Mouse (Mus musculus) cerebellum, adult 11 months (tissue): Measurements from ENCODE around the gene Me1.

Experiments used
- DNase-seq: peaks from one replicate; pipeline ENCODE4 v3.0.0; 2022

Gene Me1

DNA sequence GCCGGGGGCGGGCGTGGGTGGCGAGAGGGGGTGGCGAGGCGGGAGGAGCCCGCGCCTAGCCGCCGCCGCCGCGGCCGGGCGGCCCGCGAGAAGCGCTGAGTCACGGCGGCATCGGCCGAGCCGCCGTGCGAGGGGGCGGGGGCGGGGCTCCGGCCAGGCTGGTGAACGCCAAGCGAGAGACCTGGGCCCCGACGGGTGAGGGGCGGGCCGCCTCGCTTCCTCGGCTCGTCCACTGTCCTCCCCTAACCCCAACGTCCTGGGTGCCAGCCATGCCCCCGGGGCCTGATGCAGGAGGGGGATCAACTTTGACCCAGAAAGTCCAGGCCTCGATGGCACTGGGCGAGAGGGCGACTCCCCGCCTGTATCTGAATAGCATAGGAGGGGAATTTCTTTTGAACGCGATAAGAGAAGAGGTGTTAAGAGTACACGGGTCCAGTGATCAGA lies at the start of gene Me1:
Gene Me1 (minus strand): TSS at position 136 of the 444 bp plus-strand sequence.
- peak; percentile 20 for DNase-seq

GRCm38 (mm10) chr9:86744041-86744440 lies 48.3 kb upstream of the Me1 start:
- DNase-seq: no peak

DNA sequence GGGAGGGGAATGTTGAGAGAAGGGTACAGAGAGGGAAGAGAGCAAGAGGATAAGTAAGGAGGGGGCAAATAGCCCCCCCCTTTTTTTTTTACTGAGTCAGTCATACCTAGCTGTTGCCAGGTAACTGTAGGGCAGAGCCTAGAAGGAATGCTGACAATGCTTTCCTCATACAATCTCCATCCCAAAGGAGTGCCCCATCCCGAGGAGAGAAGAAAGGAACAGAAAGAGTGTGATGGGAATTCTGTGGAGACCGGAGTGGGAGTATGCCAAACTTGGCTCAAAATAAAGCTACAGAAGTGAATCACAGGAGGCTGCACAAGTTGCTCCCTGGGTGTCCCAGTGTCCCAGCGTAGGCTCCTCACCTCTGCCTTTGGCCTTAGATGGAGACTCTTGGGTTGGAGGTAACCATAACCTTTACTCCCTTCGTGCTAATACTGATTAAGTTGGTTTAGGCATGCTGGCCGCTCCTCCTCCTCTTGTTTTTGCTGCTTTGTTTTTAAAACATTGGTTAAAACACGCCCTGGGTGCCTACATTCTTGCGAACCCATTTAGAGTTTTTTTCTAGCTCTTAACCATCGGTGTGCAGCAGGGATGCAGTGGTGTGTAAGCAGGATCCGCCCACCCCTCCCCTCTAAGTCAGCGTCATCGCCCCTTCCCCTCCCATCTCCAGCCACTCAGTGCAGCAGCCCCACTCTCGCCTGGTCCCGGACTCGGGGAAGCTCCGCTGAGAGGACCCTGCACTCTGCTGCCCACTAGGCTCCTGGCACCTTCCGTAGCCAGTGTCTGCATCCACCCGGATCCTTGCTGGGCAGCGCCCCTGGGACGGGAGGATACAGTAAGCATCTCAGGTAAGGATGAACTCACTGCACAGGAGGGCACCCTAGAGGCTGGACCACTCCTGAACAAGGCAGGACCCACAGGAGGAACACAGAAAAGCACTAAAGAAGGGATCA lies 47.5 kb upstream of the Me1 start, which contains the start of gene Prss35:
Gene Prss35 (plus strand): TSS at position 691 of the 953 bp plus-strand sequence.
- DNase-seq: no peak

DNA sequence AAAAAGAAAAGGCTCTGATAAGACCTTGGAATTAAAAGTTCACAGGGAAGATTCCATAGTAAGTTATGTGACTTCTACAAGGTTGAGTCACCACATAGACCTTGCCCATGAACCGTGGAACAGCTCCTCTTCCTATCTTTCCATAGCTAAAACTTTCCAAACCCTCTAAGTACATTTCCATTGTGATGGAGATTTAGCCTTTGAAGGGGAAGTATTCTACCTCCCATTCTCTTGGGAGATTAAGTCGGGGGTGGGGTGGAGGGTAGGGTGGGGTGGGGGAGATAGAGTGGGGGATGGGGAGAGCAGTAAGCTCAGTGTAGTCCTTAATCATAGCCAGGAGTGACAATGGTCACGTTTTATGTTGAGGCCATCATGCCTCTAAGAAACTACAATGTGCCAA lies 44.2 kb upstream of the Me1 start:
- no peak for DNase-seq

DNA sequence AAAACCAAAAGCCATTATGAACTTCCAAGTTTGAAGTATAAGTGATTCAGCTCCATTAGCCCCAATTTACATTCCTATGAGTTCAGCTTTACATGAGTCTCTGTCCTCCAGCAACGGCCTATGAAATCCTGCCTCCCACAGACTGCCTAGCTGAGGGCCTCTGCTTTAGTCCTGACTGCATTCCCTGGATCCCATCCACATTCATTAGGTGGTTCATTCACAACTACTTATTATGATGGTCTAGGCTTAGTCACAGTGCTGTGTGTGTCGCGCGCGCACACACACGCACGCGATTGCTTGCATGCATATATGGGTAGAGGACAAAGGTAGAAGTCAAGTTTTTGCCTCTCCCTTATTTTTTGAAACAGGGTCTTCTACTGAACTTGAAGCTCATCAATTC lies 43.0 kb upstream of the Me1 start:
- DNase-seq: no peak

GRCm38 (mm10) chr9:86738067-86738466 lies 42.3 kb upstream of the Me1 start:
- no peak for DNase-seq

GRCm38 (mm10) chr9:86736991-86737390 lies 41.2 kb upstream of the Me1 start:
- no peak for DNase-seq

DNA sequence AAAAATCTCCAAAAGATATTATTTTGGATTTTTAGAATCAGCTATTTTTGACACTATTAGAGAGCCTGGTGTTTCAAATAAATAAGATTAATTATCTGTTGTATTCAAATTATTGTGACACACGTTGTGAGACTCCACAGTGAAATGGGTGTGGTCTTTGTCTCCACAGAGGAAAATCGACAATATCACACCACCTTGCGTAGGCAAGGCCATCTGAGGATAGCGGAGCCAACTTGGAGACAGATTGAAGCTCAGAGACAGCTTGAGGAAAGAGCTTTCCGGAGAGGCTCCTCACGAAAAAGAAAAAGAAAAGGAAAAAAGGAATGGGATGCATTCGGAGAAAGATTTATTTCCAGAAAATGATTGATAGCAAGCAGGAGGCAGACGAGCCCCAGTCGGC lies 39.0 kb upstream of the Me1 start:
- DNase-seq: no peak

DNA sequence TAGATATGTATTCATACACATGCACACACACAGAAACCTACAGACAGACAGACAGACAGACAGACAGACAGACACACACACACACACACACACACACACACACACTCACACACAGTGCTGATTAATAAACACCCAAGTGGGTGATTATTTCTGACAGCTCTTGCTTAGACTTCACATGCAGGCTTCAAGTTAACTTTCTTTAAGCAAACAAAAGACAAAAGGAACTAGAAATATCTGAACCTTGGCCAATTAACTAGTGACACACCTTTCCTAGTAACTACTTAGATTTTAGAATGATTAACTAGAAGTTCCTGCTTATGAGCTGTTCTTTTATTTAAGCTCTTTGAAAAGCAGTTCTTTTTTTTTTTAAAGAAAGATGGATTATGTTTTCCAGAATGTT lies 38.6 kb upstream of the Me1 start:
- no peak for DNase-seq

GRCm38 (mm10) chr9:86729811-86730210 lies 34.1 kb upstream of the Me1 start:
- DNase-seq: no peak

DNA sequence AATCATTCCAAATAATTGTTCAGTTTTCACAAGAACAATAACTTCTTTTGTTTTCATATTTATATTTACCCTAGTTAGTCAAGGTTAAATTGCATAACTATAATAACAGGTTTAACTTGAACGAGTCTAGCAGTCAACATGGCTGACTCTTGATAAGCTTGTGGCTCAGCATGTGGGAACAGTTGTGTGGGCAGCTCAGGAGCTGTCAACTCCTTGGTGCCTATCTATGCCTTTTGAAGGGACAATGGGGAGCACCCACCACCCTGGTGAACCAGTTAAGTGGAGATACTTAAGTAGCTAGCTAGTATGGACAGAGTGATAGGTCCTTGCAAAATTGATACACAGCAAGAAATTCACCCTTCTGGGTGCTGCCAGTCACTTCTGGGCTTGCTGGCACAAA lies 33.3 kb upstream of the Me1 start:
- DNase-seq: no peak

- no peak for DNase-seq
These were observed 32.6 kb upstream of the Me1 start for GRCm38 (mm10) chr9:86728214-86728814.

DNA sequence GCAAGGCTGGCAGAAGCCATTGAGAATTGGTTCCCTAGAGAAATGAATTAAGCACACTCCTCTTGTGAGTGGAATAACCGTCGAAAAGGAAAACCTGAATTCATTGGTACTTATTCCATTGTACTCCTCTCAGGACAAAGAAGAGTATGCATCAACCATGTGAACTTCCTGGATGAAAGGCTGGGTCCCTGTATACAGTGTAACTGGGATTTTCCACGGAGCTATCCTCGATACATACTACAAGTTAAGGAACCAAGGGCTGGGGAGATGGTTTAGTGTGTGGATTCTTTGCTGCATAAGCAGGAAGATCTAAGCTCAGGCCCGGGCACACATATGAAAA lies 30.6 kb upstream of the Me1 start:
- DNase-seq: no peak

GRCm38 (mm10) chr9:86725604-86726380 lies 30.0 kb upstream of the Me1 start:
- no peak for DNase-seq

DNA sequence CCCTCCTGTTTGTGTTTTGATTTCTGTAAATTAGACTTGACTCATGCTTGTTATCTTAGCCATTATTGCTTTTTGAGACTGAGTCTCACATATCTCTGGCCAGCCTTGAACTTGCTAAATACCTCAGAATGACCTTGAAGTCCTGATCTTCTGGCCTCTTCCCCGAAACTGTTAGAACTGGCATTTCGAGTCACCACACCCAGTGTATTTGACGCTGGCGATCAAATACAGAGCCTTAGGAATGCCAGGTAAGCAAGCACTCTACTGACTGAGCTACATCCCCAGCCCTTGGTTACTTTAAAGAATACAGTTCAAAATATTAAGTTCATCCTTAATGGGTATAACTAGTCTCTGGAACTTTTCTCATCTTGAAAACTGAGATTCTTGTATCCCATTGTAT lies 29.3 kb upstream of the Me1 start:
- DNase-seq: no peak

DNA sequence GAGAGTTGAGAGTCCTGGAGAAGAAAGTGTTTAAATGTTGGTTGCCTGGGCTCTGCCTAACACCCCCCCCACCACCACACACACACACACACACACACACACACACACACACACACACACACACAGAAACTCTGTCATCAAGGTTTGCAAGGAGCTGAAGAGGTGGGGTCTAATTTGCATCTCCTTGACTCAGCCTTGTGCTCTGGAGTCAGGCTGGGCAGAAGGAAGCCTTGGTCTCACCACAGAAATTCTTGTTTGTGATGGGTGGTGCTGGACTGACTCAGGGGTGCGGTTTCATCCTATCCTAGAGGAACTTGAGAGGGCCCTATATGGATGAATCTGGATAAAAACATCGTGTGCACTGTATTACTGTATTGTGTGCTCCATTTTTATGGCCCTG lies 25.0 kb upstream of the Me1 start:
- DNase-seq: no peak

GRCm38 (mm10) chr9:86720227-86720626 lies 24.5 kb upstream of the Me1 start:
- DNase-seq: no peak

- no peak for DNase-seq
These were observed 21.4 kb upstream of the Me1 start for GRCm38 (mm10) chr9:86717119-86717518.

- DNase-seq: no peak
These were observed 20.8 kb upstream of the Me1 start for GRCm38 (mm10) chr9:86716540-86716939.

GRCm38 (mm10) chr9:86714089-86714488 lies 18.3 kb upstream of the Me1 start:
- no peak for DNase-seq

GRCm38 (mm10) chr9:86712648-86713047 lies 16.9 kb upstream of the Me1 start:
- DNase-seq: no peak

DNA sequence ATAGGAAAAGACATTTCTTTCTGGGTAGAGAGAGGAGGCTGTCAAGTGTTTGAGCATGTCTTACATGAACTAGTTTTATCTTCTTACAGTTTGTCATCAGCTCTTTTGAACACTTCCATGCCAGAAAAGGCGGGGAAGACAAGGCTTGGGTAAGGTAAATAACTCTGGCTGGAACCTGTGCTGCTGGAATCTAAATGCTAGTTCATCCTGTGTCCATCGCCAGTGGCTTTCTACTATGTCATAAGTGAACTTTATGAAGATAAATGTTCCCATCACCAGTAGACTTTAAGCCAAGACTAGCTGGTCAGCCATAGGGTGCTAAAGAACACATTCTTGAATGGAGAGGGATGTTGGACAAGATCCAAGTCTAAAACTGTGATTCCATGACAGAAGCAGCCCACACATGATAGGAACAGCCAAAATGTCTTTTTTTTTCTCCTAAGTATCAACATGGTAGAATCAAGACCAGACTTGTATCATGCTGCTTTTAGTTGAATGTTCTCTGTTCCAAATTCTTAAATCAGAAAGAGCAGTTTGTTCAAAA lies 14.4 kb upstream of the Me1 start:
- DNase-seq: no peak

- no peak for DNase-seq
These were observed 13.2 kb upstream of the Me1 start for GRCm38 (mm10) chr9:86708921-86709320.
